Mouse (Mus musculus) liver, embryonic 16.5 days (tissue): ENCODE data around the gene Ece1. TPM values are rescaled to one million over a fixed set of nuclear protein-coding genes. Genes with fewer than 3 reads are reported as not detected.
A peak's percentile ranks its signal among the peaks of the same experiment; 100 is the strongest.

Experiments used
- ATAC-seq: fragments of 200-750 bp; cut with Nextera tagmentation; 2 replicates; pipeline ENCODE4 v1.8.0; 2017; ENCODE audit warnings: low read depth, mild to moderate bottlenecking, moderate number of reproducible peaks, moderate library complexity
- H3K27ac ChIP-seq: fragments of 300-500 bp; sonication (generic); 2 replicates; pipeline ENCODE4 v1.5.1; 2014; ENCODE audit warnings: mild to moderate bottlenecking, low read length
- H3K27me3 ChIP-seq: fragments of 300-500 bp; sonication (generic); 2 replicates; pipeline ENCODE4 v1.6.1; 2014; ENCODE audit warnings: low read depth, low read length, mixed read lengths; ENCODE audit not compliant: control insufficient read depth, insufficient read depth
- H3K36me3 ChIP-seq: fragments of 300-500 bp; sonication (generic); 2 replicates; pipeline ENCODE4 v1.6.1; 2014; ENCODE audit warnings: mild to moderate bottlenecking; ENCODE audit not compliant: control insufficient read depth, insufficient read depth
- H3K4me1 ChIP-seq: fragments of 300-500 bp; sonication (generic); 2 replicates; pipeline ENCODE4 v1.6.1; 2014; ENCODE audit warnings: low read depth, low read length, mixed read lengths; ENCODE audit not compliant: control insufficient read depth
- H3K4me2 ChIP-seq: fragments of 300-500 bp; sonication (generic); 2 replicates; pipeline ENCODE4 v1.6.1; 2014; ENCODE audit warnings: low read depth, low read length, mixed read lengths
- H3K4me3 ChIP-seq: fragments of 300-500 bp; sonication (generic); 2 replicates; pipeline ENCODE4 v1.5.1; 2014; ENCODE audit warnings: low read depth, mild to moderate bottlenecking, low read length
- H3K9ac ChIP-seq: fragments of 300-500 bp; sonication (generic); 2 replicates; pipeline ENCODE4 v1.6.1; 2014; ENCODE audit warnings: low read depth, low read length
- H3K9me3 ChIP-seq: fragments of 300-500 bp; sonication (generic); replicated peaks from 2 replicates; pipeline ENCODE4 v1.6.1; 2016; ENCODE audit warnings: low read length; ENCODE audit not compliant: control insufficient read depth
- WGBS: fragments of 180-500 bp; shearing (Covaris S2); extraction: QIAGEN DNeasy Blood & Tissue Kit; methylation state at CpG from one replicate; pipeline ENCODE4 v1.1.7; 2014; ENCODE audit not compliant: insufficient replicate concordance; 5-methylcytosine and 5-hydroxymethylcytosine counted together
- polyA plus RNA-seq: library from polyadenylated mRNA; unstranded; fragments of >200 nt; fragmentation: Nextera tagmentation; extraction: Ambion mirVana; gene quantifications from 2 replicates; pipeline ENCODE4 v1.2.1, GENCODE M21; 2015

Ece1 gene
- polyA plus RNA-seq, 1 experiment from 2014 or later: 23.4 TPM

GRCm38 (mm10) chr4:137993821-137994561, 132.0 kb downstream of the Ece1 start:
- peak overlapping the region; percentile 92 for H3K9ac ChIP-seq
- under 1% methylated on average over 49 of the region's 60 CpGs for WGBS

GRCm38 (mm10) chr4:137994562-137995336, 132.7 kb downstream of the Ece1 start:
- H3K4me2 ChIP-seq: peak overlapping the region; percentile 98
- 28% methylated on average over 12 of the region's 12 CpGs for WGBS
- H3K9me3 ChIP-seq: no peaks in the 10 kb centered on the region
- H3K4me3 ChIP-seq: peak overlapping the region; percentile 87
- peaks cover 5% of the 10 kb centered on the region; the same call in 1 of the 2 replicates for H3K27me3 ChIP-seq
- H3K4me1 ChIP-seq: peaks cover 24% of the 10 kb centered on the region
- H3K9ac ChIP-seq: peak overlapping the region; percentile 92
- H3K36me3 ChIP-seq: peaks cover 12% of the 10 kb centered on the region
- no peak for ATAC-seq
- H3K27ac ChIP-seq: peak overlapping the region; percentile 76; the same call in 1 of the 2 replicates

More at GRCm38 (mm10) chr4:137993821-137994561, 132.0 kb downstream of the Ece1 start:
- peak overlapping the region; percentile 98 for H3K4me2 ChIP-seq
- H3K4me3 ChIP-seq: peak overlapping the region; percentile 87
- H3K27ac ChIP-seq: peak overlapping the region; percentile 76
- H3K36me3 ChIP-seq: peaks cover 12% of the 10 kb centered on the region
- peaks cover 5% of the 10 kb centered on the region; the same call in 1 of the 2 replicates for H3K27me3 ChIP-seq
- H3K4me1 ChIP-seq: peaks cover 24% of the 10 kb centered on the region
- peak; percentile 4; the same call in 1 of the 2 replicates for ATAC-seq
- no peaks in the 10 kb centered on the region for H3K9me3 ChIP-seq

GRCm38 (mm10) chr4:137995399-137995798, 133.4 kb downstream of the Ece1 start:
- Histone ChIP-seq H3K4me3 (peak overlapping the region; percentile 24; the same call in 1 of the 2 replicates), H3K27me3 (peaks cover 5% of the 10 kb centered on the region; the same call in 1 of the 2 replicates), H3K9me3 (no peaks in the 10 kb centered on the region), H3K9ac (0 out of 2 replicates have a peak overlapping the region, but pooled peaks have one; percentile 1), H3K4me2 (peak overlapping the region; percentile 98), H3K36me3 (peaks cover 12% of the 10 kb centered on the region), H3K4me1 (peaks cover 24% of the 10 kb centered on the region), H3K27ac (no peak overlapping the region)
- WGBS: 77% methylated on average over 12 of the region's 12 CpGs
- ATAC-seq: no peak

GRCm38 (mm10) chr4:137998232-137998631, 136.2 kb downstream of the Ece1 start:
- H3K9me3 ChIP-seq: no peaks in the 10 kb centered on the region
- peaks cover 18% of the 10 kb centered on the region for H3K4me1 ChIP-seq
- no peak overlapping the region for H3K9ac ChIP-seq
- no peak overlapping the region for H3K4me2 ChIP-seq
- H3K4me3 ChIP-seq: no peak overlapping the region
- WGBS: 81% methylated on average over 4 of the region's 4 CpGs
- H3K36me3 ChIP-seq: peaks cover 12% of the 10 kb centered on the region
- no peak for ATAC-seq
- H3K27ac ChIP-seq: no peak overlapping the region
- no peaks in the 10 kb centered on the region for H3K27me3 ChIP-seq

- Histone ChIP-seq H3K4me2 (no peak overlapping the region), H3K27me3 (no peaks in the 10 kb centered on the region), H3K4me3 (no peak overlapping the region), H3K4me1 (peaks cover 6% of the 10 kb centered on the region), H3K27ac (no peak overlapping the region), H3K36me3 (peaks cover 12% of the 10 kb centered on the region), H3K9me3 (no peaks in the 10 kb centered on the region), H3K9ac (no peak overlapping the region)
- 62% methylated on average over 7 of the region's 7 CpGs for WGBS
- ATAC-seq: no peak
Measured at GRCm38 (mm10) chr4:138000682-138001081, 138.6 kb downstream of the Ece1 start.

- no peak overlapping the region for H3K27ac ChIP-seq
- no peaks in the 10 kb centered on the region for H3K4me1 ChIP-seq
- H3K36me3 ChIP-seq: no peaks in the 10 kb centered on the region; the same call in none of the 2 replicates
- WGBS: 73% methylated on average over 11 of the region's 11 CpGs
- no peaks in the 10 kb centered on the region for H3K27me3 ChIP-seq
- H3K4me2 ChIP-seq: no peak overlapping the region
- H3K9ac ChIP-seq: no peak overlapping the region
- peak; percentile 53; the same call in 1 of the 2 replicates for ATAC-seq
- no peaks in the 10 kb centered on the region for H3K9me3 ChIP-seq
- no peak overlapping the region for H3K4me3 ChIP-seq
Measured at GRCm38 (mm10) chr4:138003909-138004610, 142.0 kb downstream of the Ece1 start.

- Histone ChIP-seq H3K27ac (no peak overlapping the region), H3K4me2 (no peak overlapping the region), H3K4me1 (no peaks in the 10 kb centered on the region), H3K27me3 (no peaks in the 10 kb centered on the region), H3K9me3 (no peaks in the 10 kb centered on the region), H3K9ac (no peak overlapping the region), H3K4me3 (no peak overlapping the region), H3K36me3 (no peaks in the 10 kb centered on the region)
- ATAC-seq: no peak
- 77% methylated on average over 1 of the region's 1 CpGs for WGBS
Measured at GRCm38 (mm10) chr4:138005781-138006180, 143.7 kb downstream of the Ece1 start.

- 68% methylated on average over 9 of the region's 9 CpGs for WGBS
- ATAC-seq: no peak
Measured at GRCm38 (mm10) chr4:138006951-138007613, 145.0 kb downstream of the Ece1 start.

More at GRCm38 (mm10) chr4:138006951-138007613, 145.0 kb downstream of the Ece1 start:
- H3K36me3 ChIP-seq: no peaks in the 10 kb centered on the region
- no peak overlapping the region for H3K9ac ChIP-seq
- no peaks in the 10 kb centered on the region for H3K27me3 ChIP-seq
- H3K4me3 ChIP-seq: no peak overlapping the region
- H3K27ac ChIP-seq: no peak overlapping the region
- H3K9me3 ChIP-seq: no peaks in the 10 kb centered on the region
- no peak overlapping the region for H3K4me2 ChIP-seq
- H3K4me1 ChIP-seq: no peaks in the 10 kb centered on the region
